Mouse (Mus musculus): ENCODE measurements at regions not wholly inside any gene's neighbourhood (a gene's known extent, or its start where the extent isn't known, plus 50 kb on each side); places are given as distances from the start of the nearest gene placed in this dataset.
A peak's percentile ranks its signal among the peaks of the same experiment; 100 is the strongest.

- Histone ChIP-seq H3K9me3 (no peaks in the 10 kb centered on the region), H3K36me3 (no peaks in the 10 kb centered on the region), H3K27me3 (peaks cover 60% of the 10 kb centered on the region), H3K27ac (replicated peaks) (peak overlapping the region; percentile 56), H3K9ac (replicated peaks) (peak overlapping the region; percentile 23; the same call in 1 of the 2 replicates), H3K4me3 (peak overlapping the region; percentile 16), H3K4me1 (peaks cover 43% of the 10 kb centered on the region), H3K4me2 (replicated peaks) (peak overlapping the region; percentile 33)
- 5% methylated on average over 20 of the region's 20 CpGs for WGBS
- ATAC-seq (replicated peaks) = no peak
These were observed 317.5 kb downstream of the Parp8 start for GRCm38 (mm10) chr13:116707621-116708455.

- Histone ChIP-seq H3K9me3 (no peaks in the 10 kb centered on the region), H3K9ac (replicated peaks) (no peak overlapping the region), H3K36me3 (no peaks in the 10 kb centered on the region), H3K27me3 (peaks cover 55% of the 10 kb centered on the region), H3K4me2 (replicated peaks) (peak overlapping the region; percentile 18), H3K27ac (replicated peaks) (peak overlapping the region; percentile 56), H3K4me3 (peak overlapping the region; percentile 17), H3K4me1 (peaks cover 38% of the 10 kb centered on the region)
- 3% methylated on average over 18 of the region's 18 CpGs for WGBS
- no peak for ATAC-seq (replicated peaks)
These were observed 318.7 kb downstream of the Parp8 start for GRCm38 (mm10) chr13:116706401-116707330.

- Histone ChIP-seq H3K36me3 (no peaks in the 10 kb centered on the region), H3K4me1 (peaks cover 32% of the 10 kb centered on the region), H3K27ac (replicated peaks) (peak overlapping the region; percentile 75), H3K9me3 (no peaks in the 10 kb centered on the region), H3K4me3 (peak overlapping the region; percentile 38), H3K9ac (replicated peaks) (peak overlapping the region; percentile 31), H3K27me3 (peaks cover 49% of the 10 kb centered on the region), H3K4me2 (replicated peaks) (peak overlapping the region; percentile 55)
- WGBS = under 1% methylated on average over 39 of the region's 39 CpGs
- ATAC-seq (replicated peaks) = peak; percentile 55
These were observed 319.5 kb downstream of the Parp8 start for GRCm38 (mm10) chr13:116705611-116706386.

- Histone ChIP-seq H3K4me1 (no peaks in the 10 kb centered on the region), H3K4me3 (no peak overlapping the region), H3K36me3 (no peaks in the 10 kb centered on the region), H3K27ac (replicated peaks) (no peak overlapping the region), H3K4me2 (replicated peaks) (no peak overlapping the region), H3K9ac (replicated peaks) (no peak overlapping the region), H3K9me3 (peaks cover 3% of the 10 kb centered on the region; the same call in 1 of the 2 replicates), H3K27me3 (no peaks in the 10 kb centered on the region)
- ATAC-seq (replicated peaks) = no peak
These were observed 336.6 kb downstream of the Parp8 start for GRCm38 (mm10) chr13:116688714-116689113.
